Mouse (Mus musculus): ENCODE results near the gene Ptpa.

Ptpa gene

DNA sequence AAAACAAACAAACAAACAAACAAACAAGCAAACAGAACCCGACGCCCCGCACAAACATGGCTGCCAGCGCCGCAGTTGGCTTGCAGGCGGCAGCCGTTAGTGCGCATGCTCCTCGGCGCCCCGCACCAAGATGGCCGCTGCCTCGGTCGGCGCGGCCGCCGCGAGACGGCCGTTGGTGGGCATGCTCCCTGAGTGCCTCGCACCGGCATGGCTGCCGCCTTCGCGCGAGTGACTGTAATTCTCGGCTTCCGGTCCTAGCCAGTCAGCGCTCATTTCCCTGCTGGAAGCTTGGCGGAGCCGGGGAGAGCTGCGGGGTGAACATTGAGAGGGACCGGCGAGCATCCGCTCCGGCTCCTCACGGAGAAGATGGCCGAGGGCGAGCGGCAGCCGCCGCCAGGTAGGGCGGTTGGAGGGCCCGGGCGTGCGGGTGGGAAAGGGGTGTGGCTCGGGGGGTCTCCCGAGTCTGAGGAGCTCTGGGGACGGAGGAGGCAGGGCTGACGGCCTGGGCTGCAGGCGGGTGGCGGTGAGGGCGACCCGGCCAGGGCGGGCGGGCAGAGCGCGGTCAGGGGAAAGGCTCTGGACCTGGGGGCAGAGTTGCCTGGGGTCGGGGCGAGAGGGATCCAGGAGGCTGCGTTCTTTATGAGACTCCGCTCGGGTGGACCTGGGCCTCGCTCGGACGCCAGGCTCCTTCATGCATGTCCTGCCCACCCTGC, at the start of gene Ptpa:
TSS of gene Ptpa (plus strand) at position 104 of the 713 bp plus-strand sequence.
- peak; percentile 96 to 97 for DNase-seq

DNA sequence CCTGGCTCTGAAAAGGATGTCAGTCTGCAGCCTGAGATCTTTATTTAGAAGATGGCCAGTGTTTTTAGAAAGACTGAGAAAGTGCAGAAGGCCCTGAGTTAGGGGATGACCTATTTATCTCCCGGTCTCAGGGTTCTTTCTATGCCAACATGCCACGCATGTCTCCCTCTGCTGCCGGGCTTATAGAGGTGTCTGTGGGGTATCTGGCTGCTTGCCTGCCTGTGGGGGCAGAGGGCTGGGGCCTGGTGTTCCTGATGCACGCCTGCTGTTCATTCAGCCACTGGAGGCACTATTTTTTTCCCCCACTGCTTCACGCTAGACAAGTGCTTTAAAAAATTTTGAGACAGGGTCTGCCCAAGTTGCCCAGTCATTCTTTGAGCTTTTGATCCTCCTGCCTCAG, 49.6 kb upstream of the Ptpa start:
- DNase-seq = peak in 1 of 2 experiments; percentile 44

- DNase-seq = no peak
Observed at GRCm38 (mm10) chr2:30371544-30371943, 44.3 kb upstream of the Ptpa start.

DNA sequence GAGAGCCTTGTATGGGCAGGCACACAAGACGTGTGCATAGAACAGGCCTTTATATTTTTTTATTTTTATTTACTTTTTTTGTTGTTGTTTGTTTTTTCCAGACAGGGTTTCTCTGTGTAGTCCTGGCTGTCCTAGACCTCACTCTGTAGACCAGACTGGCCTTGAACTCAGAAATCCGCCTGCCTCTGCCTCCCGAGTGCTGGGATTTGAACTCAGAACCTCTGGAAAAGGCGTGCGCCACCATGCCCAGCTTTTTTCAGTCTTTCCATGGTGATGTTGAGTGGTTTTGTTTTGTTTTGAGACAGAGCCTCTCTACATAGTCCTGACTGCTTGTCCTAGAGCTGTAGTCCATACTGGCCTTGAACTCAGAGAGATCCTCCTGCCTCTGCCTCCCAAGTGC, 43.1 kb upstream of the Ptpa start:
- DNase-seq = no peak

GRCm38 (mm10) chr2:30375893-30376292, 39.9 kb upstream of the Ptpa start:
- DNase-seq = no peak

DNA sequence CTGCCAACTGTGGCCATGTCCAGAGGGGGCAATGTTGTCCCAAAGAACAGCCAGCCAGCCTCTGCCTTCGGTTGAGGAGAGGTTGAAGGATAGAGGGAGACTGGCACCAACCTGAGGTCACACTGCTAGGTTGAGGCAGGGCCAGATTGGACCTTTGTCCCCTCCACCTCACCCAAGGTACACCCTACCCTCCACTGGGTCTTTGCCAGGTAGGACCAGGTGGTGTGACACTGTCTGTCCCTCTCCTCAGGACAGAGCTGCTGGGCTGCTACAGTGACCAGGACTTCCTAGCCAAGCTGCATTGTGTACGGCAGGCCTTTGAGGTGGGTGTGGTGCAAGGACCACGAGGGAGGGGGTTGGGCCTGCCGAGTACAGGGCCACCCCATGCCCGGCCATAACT, 38.1 kb upstream of the Ptpa start:
- DNase-seq = no peak

DNA sequence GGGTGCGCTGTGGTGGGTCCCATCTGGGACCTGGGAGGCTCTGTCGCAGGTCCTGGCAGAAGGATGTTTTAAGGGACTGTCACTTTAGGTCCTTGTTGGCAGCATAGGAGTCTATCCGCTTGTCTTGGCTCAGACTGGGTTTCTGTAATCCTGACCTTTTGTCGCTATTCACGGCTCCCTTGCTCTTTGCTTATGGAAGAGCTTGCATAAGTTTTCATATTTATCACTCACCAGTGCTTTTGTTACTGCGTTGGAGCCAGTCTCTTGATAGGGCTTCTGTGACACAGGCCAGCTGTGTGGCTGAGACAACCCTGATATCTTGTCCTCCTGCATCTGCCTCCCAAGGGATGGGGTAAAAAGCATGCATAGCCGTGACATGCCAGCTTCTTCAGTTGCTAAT, 36.5 kb upstream of the Ptpa start:
- no peak for DNase-seq

DNA sequence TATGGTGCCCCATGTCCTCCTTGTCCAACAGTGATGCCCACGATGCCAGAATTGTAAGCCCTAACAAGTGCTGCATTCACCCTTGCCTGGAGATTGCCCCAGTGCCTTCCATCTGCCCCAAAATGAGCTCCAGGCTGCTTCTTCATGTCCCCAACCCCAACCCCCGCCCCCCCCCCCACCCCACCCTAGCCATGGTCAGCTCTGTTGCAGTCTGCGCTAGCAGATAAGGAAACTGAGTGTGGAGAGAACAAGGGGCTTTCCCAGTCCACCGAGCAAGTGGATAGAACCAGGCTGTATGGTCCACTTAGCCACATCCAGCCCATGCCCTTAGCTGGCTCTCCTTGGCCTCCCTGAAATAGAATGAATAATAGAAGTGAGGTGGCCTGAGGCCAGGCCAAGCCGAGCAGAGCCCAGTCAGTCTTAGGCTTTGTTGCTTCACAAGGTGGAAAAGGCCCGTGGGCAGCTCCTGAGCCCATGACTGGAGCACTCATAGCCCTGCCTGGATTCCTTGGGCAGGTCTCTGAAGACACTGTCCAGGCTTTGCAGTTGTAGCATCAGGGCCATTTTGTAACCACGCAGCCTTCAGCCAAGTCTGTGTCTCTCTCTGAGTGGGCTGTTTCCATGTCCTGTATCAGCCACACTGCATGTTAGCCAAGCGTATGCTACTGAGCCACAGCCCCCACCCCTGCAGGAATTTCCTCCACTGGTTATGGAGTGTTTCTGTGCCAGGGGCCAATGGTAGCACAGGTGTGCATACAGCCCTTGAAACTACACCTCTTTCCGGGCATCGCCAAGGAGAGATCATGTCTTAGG, 35.1 kb upstream of the Ptpa start:
- no peak for DNase-seq

DNA sequence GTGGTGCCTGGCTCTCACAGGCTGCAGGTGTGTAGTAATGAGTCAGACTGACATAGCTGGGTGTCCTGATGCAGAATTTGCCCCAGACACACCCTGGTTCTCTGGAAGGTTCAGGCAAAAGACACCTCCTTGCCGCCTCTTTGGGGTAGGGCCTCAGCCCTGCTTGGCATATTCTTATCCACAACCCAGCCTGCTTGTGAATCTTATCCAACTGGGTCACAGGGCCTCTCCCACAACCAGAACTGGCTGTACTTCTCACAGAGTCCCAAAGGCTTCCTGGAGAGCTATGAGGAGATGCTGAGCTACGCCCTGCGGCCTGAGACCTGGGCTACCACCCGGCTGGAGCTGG, 34.5 kb upstream of the Ptpa start:
- DNase-seq = no peak

DNA sequence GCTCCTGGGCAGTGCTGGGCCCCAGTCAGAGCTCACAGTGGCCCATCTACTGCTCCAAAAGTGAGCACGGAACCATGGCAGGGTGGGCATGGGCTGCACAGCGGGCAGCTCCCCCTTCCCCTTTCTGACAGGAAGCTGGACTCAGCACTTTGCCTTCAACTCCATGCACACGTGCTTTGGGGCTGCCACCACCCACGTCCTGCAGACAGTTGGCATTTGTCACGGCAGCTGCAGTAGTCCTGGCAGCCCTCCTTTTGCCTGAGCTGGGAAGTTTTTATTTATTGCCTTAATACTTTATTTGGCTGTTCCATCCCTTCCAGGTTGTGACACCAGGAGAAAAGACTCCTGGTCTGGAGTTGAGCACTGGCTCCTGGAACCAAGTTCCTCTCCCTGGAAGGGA, 31.0 kb upstream of the Ptpa start:
- no peak for DNase-seq

DNA sequence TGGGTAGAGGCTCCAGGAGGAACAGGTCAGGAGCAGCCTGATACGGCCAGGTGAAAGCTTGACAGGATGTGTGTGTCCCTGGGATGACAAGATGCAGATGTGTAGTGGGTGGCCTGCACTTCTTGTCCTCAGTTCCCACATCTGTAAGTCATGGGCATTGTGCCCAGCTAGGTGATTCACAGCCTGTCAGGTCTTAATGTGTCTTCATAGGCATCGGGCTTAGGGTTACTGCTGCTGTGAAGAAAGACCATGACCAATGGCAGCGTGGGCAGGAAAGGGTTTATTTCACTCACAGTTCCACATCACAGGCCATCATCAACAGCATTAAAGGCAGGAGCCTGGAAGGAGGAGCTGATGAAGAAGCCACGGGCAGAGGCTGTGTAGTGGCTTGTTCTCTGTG, 30.2 kb upstream of the Ptpa start:
- no peak for DNase-seq

DNA sequence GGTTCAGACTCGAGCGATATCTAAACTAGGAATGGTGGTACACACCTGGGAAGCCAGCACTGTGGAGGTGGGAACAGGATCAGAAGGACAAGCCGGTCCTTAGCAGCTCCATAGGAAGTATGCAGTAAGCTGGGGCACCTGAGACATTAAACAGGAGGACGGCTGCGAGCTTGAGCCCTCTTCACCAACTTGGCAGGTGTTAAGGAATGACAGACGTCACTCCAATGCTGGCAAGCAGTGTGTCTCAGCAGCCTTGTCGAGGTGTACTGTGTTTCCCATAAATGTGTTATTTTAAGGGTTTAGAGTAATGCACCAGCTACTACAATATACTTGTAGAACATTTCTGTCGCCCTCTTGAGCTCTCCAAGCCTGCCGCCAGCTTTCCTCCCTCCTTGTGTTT, 28.9 kb upstream of the Ptpa start:
- no peak for DNase-seq

DNA sequence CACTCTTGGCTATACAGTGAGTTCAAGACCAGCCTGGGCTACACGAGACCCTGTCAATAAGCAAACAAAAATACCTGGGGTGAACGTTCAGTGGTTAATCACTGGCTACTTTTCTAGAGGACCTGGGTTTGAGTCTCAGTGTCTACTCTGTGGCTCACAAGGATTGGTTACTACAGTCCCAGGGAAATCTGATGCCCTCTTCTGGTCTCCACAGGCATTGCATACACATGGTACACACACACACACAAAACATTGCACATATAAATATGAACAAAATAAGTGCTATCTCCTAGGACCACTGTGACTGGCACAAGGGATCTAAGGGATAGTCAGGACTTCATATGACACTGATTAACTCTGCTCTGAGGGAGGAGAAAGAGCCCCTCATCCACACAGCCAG, 26.8 kb upstream of the Ptpa start:
- DNase-seq = no peak

DNA sequence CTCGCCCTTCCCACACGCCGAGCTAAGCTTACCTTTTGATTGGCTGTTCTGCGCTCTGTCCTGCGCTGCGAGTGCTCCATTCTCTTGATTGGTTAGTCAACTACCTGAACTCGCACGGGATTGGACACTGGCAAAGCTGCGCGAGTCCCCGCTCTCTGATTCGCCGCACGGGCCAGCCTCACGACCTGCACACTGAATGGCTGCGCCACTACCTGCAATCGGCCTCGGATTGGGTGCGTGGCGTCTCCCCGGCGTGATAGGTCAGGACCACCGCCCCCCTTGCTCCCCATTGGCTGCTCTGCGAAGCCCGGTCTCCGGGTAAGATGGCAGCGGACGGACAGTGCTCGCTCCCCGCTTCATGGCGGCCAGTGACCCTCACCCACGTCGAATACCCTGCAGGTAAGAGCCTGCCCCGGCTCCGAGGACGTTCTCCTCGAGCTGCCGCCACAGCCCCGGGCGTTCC, 23.7 kb upstream of the Ptpa start, which contains the start of gene Dolpp1:
TSS of gene Dolpp1 (plus strand) at position 141 of the 463 bp plus-strand sequence.
- peak; percentile 97 for DNase-seq

DNA sequence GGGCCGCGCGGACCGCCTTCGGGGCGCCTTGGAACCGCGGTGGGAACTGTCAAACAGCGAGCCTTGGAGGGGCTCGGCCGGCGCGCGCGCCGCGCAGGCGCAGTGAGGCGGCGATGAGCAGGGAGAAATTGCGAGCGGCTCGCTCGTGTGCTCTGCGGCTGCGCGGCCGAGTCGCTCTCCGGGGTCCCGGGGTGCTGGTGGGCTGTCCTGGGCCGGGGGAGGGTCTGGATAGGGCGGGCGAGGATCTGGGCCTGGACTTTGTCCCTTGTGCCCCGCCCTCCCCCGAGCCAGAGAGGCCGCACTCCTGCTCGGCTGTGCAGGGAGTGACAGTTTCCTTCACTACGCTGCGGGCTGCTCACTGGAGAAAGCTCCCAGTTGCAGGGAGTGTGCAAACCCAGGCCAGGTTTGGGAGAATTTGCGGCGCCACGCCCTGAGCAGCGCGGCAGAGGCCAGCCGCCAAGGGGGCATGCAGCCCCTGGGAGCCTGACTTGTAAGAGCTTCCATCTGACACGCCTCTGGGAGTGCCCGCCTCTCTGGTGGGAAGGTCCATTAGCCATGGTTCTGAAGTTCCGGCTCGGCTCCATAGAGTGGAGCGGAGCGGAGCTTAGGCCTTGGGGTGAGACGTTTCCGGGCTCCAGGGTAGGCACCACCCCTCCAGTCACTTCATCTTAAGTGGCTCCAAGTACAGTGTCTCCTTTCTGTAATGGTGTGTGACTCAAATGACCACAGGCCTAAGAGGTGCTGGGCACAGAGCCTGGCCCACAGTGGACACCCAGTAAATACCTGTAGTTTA, 23.1 kb upstream of the Ptpa start:
- DNase-seq = peak; percentile 88 to 90

GRCm38 (mm10) chr2:30393370-30393656, 22.5 kb upstream of the Ptpa start:
- DNase-seq = no peak

- DNase-seq = no peak
Observed at GRCm38 (mm10) chr2:30395757-30396156, 20.1 kb upstream of the Ptpa start.

DNA sequence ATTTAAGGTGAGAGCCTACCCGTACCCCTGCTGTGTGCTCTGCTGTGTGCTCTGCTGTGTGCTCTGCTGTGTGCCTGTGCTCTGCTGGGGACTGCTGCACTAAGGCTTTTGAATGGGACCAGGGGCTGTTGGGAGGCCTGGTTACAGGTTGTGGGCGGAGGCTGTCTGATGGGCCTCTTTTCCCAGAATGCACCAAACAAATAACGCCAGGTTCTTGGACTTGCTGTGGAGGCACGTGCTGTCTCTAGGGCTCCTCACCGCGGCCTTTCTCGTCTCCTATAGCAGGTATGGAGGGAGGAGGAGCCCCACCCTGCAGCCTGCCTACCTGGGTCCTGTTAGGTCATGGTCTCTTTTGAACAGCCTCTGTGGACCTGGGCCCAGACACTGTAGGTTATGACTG, 19.6 kb upstream of the Ptpa start:
- DNase-seq = no peak

- DNase-seq = no peak
Observed at GRCm38 (mm10) chr2:30397986-30398512, 17.8 kb upstream of the Ptpa start.

DNA sequence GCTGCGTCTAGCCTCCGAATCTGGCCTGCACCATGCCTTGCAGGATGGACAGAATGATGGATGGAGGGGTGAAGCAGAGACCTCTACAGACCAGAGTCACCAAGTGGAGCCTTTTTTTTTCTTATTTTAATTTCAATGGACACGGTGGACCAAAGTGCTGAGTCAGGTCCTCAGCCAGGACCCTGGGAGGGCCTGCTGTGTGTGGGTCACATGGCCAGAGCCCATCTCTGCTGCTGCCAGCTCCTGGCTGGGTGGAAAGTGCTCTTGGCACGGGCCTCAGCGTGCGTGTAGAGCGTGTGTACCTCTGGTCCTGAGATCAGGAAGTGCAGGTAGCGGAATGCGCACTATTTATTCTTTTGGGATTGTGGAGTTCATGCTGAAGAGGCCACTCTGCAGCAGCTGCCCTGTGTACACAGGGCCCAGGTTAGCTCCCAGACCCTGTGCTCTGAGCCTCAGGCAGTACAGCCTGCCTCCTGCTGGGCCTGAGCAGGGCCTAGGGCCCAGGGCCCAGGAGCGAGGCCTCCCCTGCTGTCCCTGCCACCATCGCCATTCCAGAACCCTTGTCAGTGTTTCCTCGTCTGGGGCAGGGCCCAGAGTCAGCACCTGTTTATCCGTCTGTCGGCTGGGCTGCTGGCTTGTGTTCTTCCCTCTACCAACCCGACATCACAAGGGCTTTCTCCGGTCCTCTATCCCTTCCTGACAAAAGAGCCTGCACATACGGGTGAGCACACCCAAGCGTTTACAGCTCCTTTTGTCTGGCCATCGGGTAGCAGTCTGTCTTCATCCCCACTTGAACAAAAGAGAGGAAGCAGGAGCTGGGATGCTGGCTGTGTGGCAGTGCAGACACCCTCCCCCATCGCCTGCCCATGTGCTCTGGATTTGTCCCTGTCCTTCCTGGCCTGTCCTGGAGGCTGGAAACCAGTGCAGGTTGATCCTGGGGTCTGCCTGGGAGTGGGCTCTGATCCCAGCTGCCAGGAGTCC, 16.4 kb upstream of the Ptpa start:
- peak; percentile 62 to 77 for DNase-seq

GRCm38 (mm10) chr2:30401581-30401980, 14.3 kb upstream of the Ptpa start:
- DNase-seq = no peak

DNA sequence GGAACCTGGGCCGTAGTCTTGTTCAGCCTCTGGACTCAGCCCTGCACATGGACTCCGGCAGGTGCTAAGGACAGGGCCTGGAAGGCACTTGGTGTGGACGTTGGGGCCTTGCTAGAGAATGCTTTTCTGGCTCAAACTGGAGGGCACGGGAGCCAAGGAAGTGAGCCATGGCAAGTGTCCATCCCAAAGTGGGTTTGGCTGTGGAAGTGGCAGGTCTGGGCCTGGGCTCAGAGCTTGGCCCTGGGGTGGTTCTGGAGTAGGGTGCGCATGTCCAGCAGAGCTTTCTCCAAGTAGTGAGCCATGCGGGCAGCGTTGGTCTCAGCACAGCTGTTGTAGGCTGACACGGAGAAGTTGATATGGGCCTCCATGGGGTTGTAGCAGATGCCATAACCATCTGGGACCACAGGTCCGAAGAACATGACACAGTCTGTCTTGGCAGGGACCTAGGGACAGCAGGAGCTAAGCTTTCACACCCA, 13.4 kb upstream of the Ptpa start:
- DNase-seq = peak; percentile 68 to 79

Data from cerebellum, postnatal 14 days (tissue).